Mouse (Mus musculus) heart, adult 2 months (tissue): ENCODE measurements around the gene Cyp27b1. TPM values are rescaled to one million over a fixed set of nuclear protein-coding genes. Genes with fewer than 3 reads are reported as not detected.
A peak's percentile ranks its signal among the peaks of the same experiment; 100 is the strongest.
"Not testable (repeated sequence)": the region's sequence is repeated elsewhere in the genome, so short reads cannot be mapped to it uniquely, and the experiment has no call there.

ENCODE experiments used
- DNase-seq, 2 experiments: peaks; one replicate each; pipeline ENCODE4 v3.0.0; 2021
- H3K27ac ChIP-seq: fragments of 200-600 bp; 2 replicates; pipeline ENCODE4 v1.8.1; 2022
- H3K27me3 ChIP-seq: fragments of 200-500 bp; 2 replicates; pipeline ENCODE4 v1.6.1; 2012; ENCODE audit warnings: mild to moderate bottlenecking, low read length, inconsistent platforms, mixed read lengths; ENCODE audit not compliant: control insufficient read depth, insufficient read depth
- H3K36me3 ChIP-seq: fragments of 200-500 bp; 2 replicates; pipeline ENCODE4 v1.6.1; 2012; ENCODE audit warnings: low read length, inconsistent platforms; ENCODE audit not compliant: control insufficient read depth, insufficient read depth
- H3K4me1 ChIP-seq: fragments of 200-500 bp; 2 replicates; pipeline ENCODE4 v1.6.1; 2011; ENCODE audit warnings: low read length; ENCODE audit not compliant: control insufficient read depth, insufficient read depth
- H3K4me3 ChIP-seq: fragments of 200-600 bp; 2 replicates; pipeline ENCODE4 v1.8.1; 2022
- H3K79me2 ChIP-seq: fragments of 200-500 bp; replicated peaks from 2 replicates; pipeline ENCODE4 v1.6.1; 2012; ENCODE audit warnings: mild to moderate bottlenecking, inconsistent platforms, low read length, moderate library complexity, mixed read lengths; ENCODE audit not compliant: control insufficient read depth, insufficient read depth
- H3K9ac ChIP-seq: fragments of 200-500 bp; 2 replicates; pipeline ENCODE4 v1.6.1; 2012; ENCODE audit warnings: low read depth, mild to moderate bottlenecking, control low read depth, inconsistent platforms, low read length, mixed read lengths
- CTCF ChIP-seq: fragments of 200-600 bp; IDR thresholded peaks from 2 replicates; pipeline ENCODE4 v1.8.1; 2022; ENCODE audit warnings: antibody characterized with exemption, mild to moderate bottlenecking, moderate library complexity
- EP300 ChIP-seq: fragments of 200-500 bp; IDR thresholded peaks from 2 replicates; pipeline ENCODE4 v1.6.1; 2011; ENCODE audit warnings: low read depth, low read length, control low read depth; ENCODE audit not compliant: insufficient read depth
- POLR2A ChIP-seq: fragments of 200-500 bp; IDR thresholded peaks from 2 replicates; pipeline ENCODE4 v1.6.1; 2011; ENCODE audit warnings: mild to moderate bottlenecking, low read depth, low read length, control low read depth; ENCODE audit not compliant: insufficient read depth
- whole genome bisulfite sequencing: fragments of 180-500 bp; shearing (Covaris S2); methylation state at CpG from one replicate; pipeline ENCODE4 v1.1.7; 2018; 5-methylcytosine and 5-hydroxymethylcytosine counted together
- intact Hi-C: fragments of 180-260 bp; cut with DNase I; formaldehyde crosslinking; loops from one replicate; pipeline ENCODE4 v1.15.1; 2025
- polyA plus RNA-seq: library from polyadenylated mRNA; depleted of rRNA; stranded (reverse); fragments of >200 nt; gene quantifications from 2 replicates; pipeline ENCODE4 v1.2.3, GENCODE M21; 2012
- total RNA-seq, 2 experiments: library from RNA; stranded (reverse); gene quantifications; 2 replicates each; pipeline ENCODE4 v1.2.3; 2021

Cyp27b1 gene
- total and polyA plus RNA-seq, 3 experiments: 0.10 to 0.12 TPM; not detected in 1

GRCm38 (mm10) chr10:127061085-127061484, 13.0 kb downstream of the Cyp27b1 start:
- H3K27me3 ChIP-seq: no peaks in the 10 kb centered on the region
- no peak overlapping the region for H3K9ac ChIP-seq
- DNase-seq: no peak
- no peak overlapping the region for H3K27ac ChIP-seq
- peaks cover 6% of the 10 kb centered on the region for H3K4me1 ChIP-seq
- H3K79me2 ChIP-seq: no peaks in the 10 kb centered on the region
- no peak overlapping the region for H3K4me3 ChIP-seq
- 71% methylated on average over 5 of the region's 5 CpGs for WGBS
- intact Hi-C loops: loop anchor here (10.0 kb wide), 1 partner anchor 1684 kb away; the partner anchor contains the start of genes Dgka and Pym1
- TF ChIP-seq CTCF (no peak), EP300 (no peak), POLR2A (no peak)
- H3K36me3 ChIP-seq: no peaks in the 10 kb centered on the region

- WGBS: 78% methylated on average over 2 of the region's 2 CpGs
Measured at GRCm38 (mm10) chr10:127061513-127061912, 13.5 kb downstream of the Cyp27b1 start.

DNA sequence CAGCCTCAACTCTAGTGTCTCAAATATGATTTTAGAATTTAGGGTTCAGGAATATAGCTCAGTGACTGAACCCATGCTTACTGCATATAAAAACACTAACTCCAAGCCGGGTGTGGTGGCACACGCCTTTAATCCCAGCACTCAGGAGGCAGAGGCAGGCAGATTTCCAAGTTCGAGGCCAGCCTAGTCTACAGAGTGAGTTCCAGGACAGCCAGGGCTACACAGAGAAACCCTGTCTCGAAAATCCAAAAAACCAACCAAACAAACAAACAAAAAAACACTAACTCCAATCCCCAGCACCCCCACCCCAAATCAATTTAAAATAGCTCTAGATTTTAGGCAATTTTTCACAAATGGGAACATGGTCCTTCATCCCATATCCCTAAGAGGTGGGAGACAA, 14.1 kb downstream of the Cyp27b1 start:
- H3K27me3 ChIP-seq: not testable (repeated sequence)

More at GRCm38 (mm10) chr10:127061513-127061912, 13.5 kb downstream of the Cyp27b1 start:
- no peak overlapping the region for H3K4me3 ChIP-seq
- DNase-seq: no peak
- peaks cover 6% of the 10 kb centered on the region for H3K4me1 ChIP-seq
- no peaks in the 10 kb centered on the region for H3K36me3 ChIP-seq
- no peak overlapping the region for H3K27ac ChIP-seq
- no peak overlapping the region for H3K9ac ChIP-seq
- no peaks in the 10 kb centered on the region for H3K27me3 ChIP-seq
- no peaks in the 10 kb centered on the region for H3K79me2 ChIP-seq
- no peak for TF ChIP-seq POLR2A
- no peak for TF ChIP-seq CTCF
- no peak for TF ChIP-seq EP300
- intact Hi-C loops: loop anchor here (10.0 kb wide), 1 partner anchor 1683 kb away; the partner anchor contains the start of genes Dgka and Pym1

GRCm38 (mm10) chr10:127062503-127062902, 14.5 kb downstream of the Cyp27b1 start:
- no peak for TF ChIP-seq POLR2A
- TF ChIP-seq CTCF: no peak
- TF ChIP-seq EP300: no peak
- H3K36me3 ChIP-seq: no peaks in the 10 kb centered on the region
- no peaks in the 10 kb centered on the region for H3K79me2 ChIP-seq
- intact Hi-C loops: loop anchor here (10.0 kb wide), 1 partner anchor 1682 kb away; the partner anchor contains the start of genes Dgka and Pym1
- DNase-seq: no peak
- H3K4me3 ChIP-seq: no peak overlapping the region
- no peaks in the 10 kb centered on the region for H3K27me3 ChIP-seq
- no peak overlapping the region for H3K27ac ChIP-seq
- H3K9ac ChIP-seq: no peak overlapping the region
- H3K4me1 ChIP-seq: peaks cover 6% of the 10 kb centered on the region
- WGBS: 51% methylated on average over 5 of the region's 5 CpGs

More for the DNA sequence above, 14.1 kb downstream of the Cyp27b1 start:
- not testable (repeated sequence) for H3K4me1 ChIP-seq, H3K27ac ChIP-seq, DNase-seq, H3K9ac ChIP-seq, H3K36me3 ChIP-seq, H3K4me3 ChIP-seq, H3K79me2 ChIP-seq
- 84% methylated on average over 4 of the region's 4 CpGs for WGBS
- intact Hi-C loops: loop anchor here (10.0 kb wide), 1 partner anchor 1683 kb away; the partner anchor contains the start of genes Dgka and Pym1

- intact Hi-C loops: loop anchor here (10.0 kb wide), 1 partner anchor 1681 kb away; the partner anchor contains the start of genes Dgka and Pym1
- H3K27ac ChIP-seq: peak within 1 kb of the TSS; percentile 94
- peak; percentile 97 to 99 for DNase-seq
- H3K36me3 ChIP-seq: no peaks in the 10 kb centered on the region
- H3K9ac ChIP-seq: peak within 1 kb of the TSS; percentile 79
- H3K79me2 ChIP-seq: no peaks in the 10 kb centered on the region
- no peaks in the 10 kb centered on the region for H3K27me3 ChIP-seq
- TF ChIP-seq POLR2A (peak; percentile 44; the same call in 1 of the 2 replicates), CTCF (0 out of 2 replicates have a peak, but pooled peaks have one; percentile 2), EP300 (peak; percentile 75; the same call in 1 of the 2 replicates)
- WGBS: under 1% methylated on average over 46 of the region's 46 CpGs
- peak within 1 kb of the TSS; percentile 77 for H3K4me3 ChIP-seq
- H3K4me1 ChIP-seq: peaks cover 6% of the 10 kb centered on the region
Measured at GRCm38 (mm10) chr10:127063239-127063872, 15.3 kb downstream of the Cyp27b1 start, which contains the start of gene Cdk4. Gene Cdk4 (plus strand): TSS chr10:127063534.
